Mouse (Mus musculus) liver, embryonic 14.5 days (tissue): ENCODE data around the gene Pald1.

Experiments used
- CTCF ChIP-seq: IDR thresholded peaks from 2 replicates; pipeline ENCODE4 v1.5.1; 2016; ENCODE audit warnings: antibody characterized with exemption, low read depth, control low read depth
- EP300 ChIP-seq: IDR thresholded peaks from 2 replicates; pipeline ENCODE4 v1.6.1; 2016; ENCODE audit warnings: antibody characterized with exemption, low read depth

DNA sequence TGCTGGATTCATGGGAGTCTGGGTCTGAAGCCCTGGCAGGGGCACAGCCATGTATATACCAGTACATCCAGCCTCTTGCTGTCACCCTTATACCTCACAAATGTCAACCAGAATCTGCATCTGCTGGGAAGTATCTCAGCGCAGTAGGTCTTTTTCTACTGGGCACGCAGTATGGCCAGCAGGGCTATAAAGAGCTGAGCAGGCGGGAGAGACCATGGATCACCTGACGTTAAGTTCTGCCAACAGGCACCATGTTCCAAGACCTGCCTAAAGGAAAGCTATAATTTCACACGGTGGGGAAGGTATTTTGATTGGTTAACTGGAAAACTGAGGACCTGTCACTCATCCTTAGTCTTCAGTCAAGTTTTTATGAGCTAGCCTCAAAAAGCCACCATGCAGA is 45.7 kb upstream of the Pald1 start:
- no peak for TF ChIP-seq CTCF
- TF ChIP-seq EP300, result no peak
